Mouse (Mus musculus): ENCODE measurements around the gene Vapa. TPM values are rescaled to one million over a fixed set of nuclear protein-coding genes. Genes with fewer than 3 reads are reported as not detected.

The Vapa gene
- polyA plus RNA-seq (2015; fragmentation: Nextera tagmentation; extraction: Ambion mirVana), result 167 and 186 TPM in 2 replicates

- Histone ChIP-seq H3K36me3 (no peaks in the 10 kb centered on the region), H3K27me3 (no peaks in the 10 kb centered on the region), H3K27ac (peak within 1 kb of the TSS; percentile 99), H3K9me3 (replicated peaks) (no peaks in the 10 kb centered on the region), H3K4me3 (replicated peaks) (peak within 1 kb of the TSS; percentile 97), H3K4me1 (peaks cover 25% of the 10 kb centered on the region), H3K4me2 (peak within 1 kb of the TSS; percentile 79), H3K9ac (peak within 1 kb of the TSS; percentile 99)
- WGBS, result under 1% methylated on average over 84 of the region's 85 CpGs
- peak; percentile 94 for ATAC-seq (replicated peaks; ENCODE audit: low FRiP score)
These were observed at the start of gene Vapa for GRCm38 (mm10) chr17:65613463-65614412. Gene Vapa (minus strand): TSS chr17:65613555.

GRCm38 (mm10) chr17:65662662-65663061 lies 49.3 kb upstream of the Vapa start:
- Histone ChIP-seq H3K27me3 (no peaks in the 10 kb centered on the region), H3K4me2 (no peak overlapping the region), H3K36me3 (no peaks in the 10 kb centered on the region), H3K4me1 (peaks cover 13% of the 10 kb centered on the region), H3K27ac (no peak overlapping the region), H3K9ac (no peak overlapping the region), H3K9me3 (replicated peaks) (no peaks in the 10 kb centered on the region), H3K4me3 (replicated peaks) (no peak overlapping the region)
- no peak for ATAC-seq (replicated peaks; ENCODE audit: low FRiP score)
- WGBS, result 83% methylated on average over 3 of the region's 3 CpGs

- Histone ChIP-seq H3K27me3 (no peaks in the 10 kb centered on the region), H3K4me1 (no peaks in the 10 kb centered on the region), H3K4me3 (replicated peaks) (no peak overlapping the region), H3K9ac (no peak overlapping the region), H3K36me3 (no peaks in the 10 kb centered on the region), H3K4me2 (no peak overlapping the region), H3K27ac (no peak overlapping the region), H3K9me3 (replicated peaks) (no peaks in the 10 kb centered on the region)
- no peak for ATAC-seq (replicated peaks; ENCODE audit: low FRiP score)
- WGBS, result 77% methylated on average over 2 of the region's 2 CpGs
These were observed 45.1 kb upstream of the Vapa start for GRCm38 (mm10) chr17:65658416-65658815.

- H3K27ac ChIP-seq, result no peak overlapping the region
- no peak overlapping the region for H3K9ac ChIP-seq
- H3K4me1 ChIP-seq, result no peaks in the 10 kb centered on the region
- no peaks in the 10 kb centered on the region for H3K9me3 ChIP-seq (replicated peaks)
- H3K36me3 ChIP-seq, result no peaks in the 10 kb centered on the region
- H3K27me3 ChIP-seq, result no peaks in the 10 kb centered on the region
- WGBS, result 93% methylated on average over 9 of the region's 9 CpGs
- no peak for ATAC-seq (replicated peaks; ENCODE audit: low FRiP score)
- no peak overlapping the region for H3K4me2 ChIP-seq
- H3K4me3 ChIP-seq (replicated peaks), result no peak overlapping the region
These were observed 44.6 kb upstream of the Vapa start for GRCm38 (mm10) chr17:65657958-65658357.

GRCm38 (mm10) chr17:65656731-65657130 lies 43.4 kb upstream of the Vapa start:
- 90% methylated on average over 6 of the region's 6 CpGs for WGBS
- Histone ChIP-seq H3K4me2 (no peak overlapping the region), H3K27ac (no peak overlapping the region)

GRCm38 (mm10) chr17:65656076-65656475 lies 42.7 kb upstream of the Vapa start:
- Histone ChIP-seq H3K36me3 (0 out of 2 replicates have a peak, but pooled peaks cover 5% of the 10 kb centered on the region), H3K9ac (no peak overlapping the region), H3K4me2 (no peak overlapping the region), H3K9me3 (replicated peaks) (no peaks in the 10 kb centered on the region), H3K27ac (no peak overlapping the region), H3K4me1 (no peaks in the 10 kb centered on the region), H3K27me3 (no peaks in the 10 kb centered on the region), H3K4me3 (replicated peaks) (no peak overlapping the region)
- ATAC-seq (replicated peaks; ENCODE audit: low FRiP score), result no peak
- WGBS, result 91% methylated on average over 8 of the region's 8 CpGs

More at GRCm38 (mm10) chr17:65656731-65657130, 43.4 kb upstream of the Vapa start:
- Histone ChIP-seq H3K36me3 (0 out of 2 replicates have a peak, but pooled peaks cover 5% of the 10 kb centered on the region), H3K9me3 (replicated peaks) (no peaks in the 10 kb centered on the region), H3K4me1 (no peaks in the 10 kb centered on the region), H3K9ac (no peak overlapping the region), H3K4me3 (replicated peaks) (no peak overlapping the region), H3K27me3 (no peaks in the 10 kb centered on the region)
- no peak for ATAC-seq (replicated peaks; ENCODE audit: low FRiP score)

GRCm38 (mm10) chr17:65655608-65656007 lies 42.3 kb upstream of the Vapa start:
- no peak for ATAC-seq (replicated peaks; ENCODE audit: low FRiP score)
- H3K27me3 ChIP-seq, result no peaks in the 10 kb centered on the region
- H3K9me3 ChIP-seq (replicated peaks), result no peaks in the 10 kb centered on the region
- H3K4me2 ChIP-seq, result no peak overlapping the region
- H3K4me3 ChIP-seq (replicated peaks), result no peak overlapping the region
- H3K9ac ChIP-seq, result no peak overlapping the region
- 92% methylated on average over 4 of the region's 4 CpGs for WGBS
- H3K4me1 ChIP-seq, result no peaks in the 10 kb centered on the region
- 0 out of 2 replicates have a peak, but pooled peaks cover 5% of the 10 kb centered on the region for H3K36me3 ChIP-seq
- H3K27ac ChIP-seq, result no peak overlapping the region

GRCm38 (mm10) chr17:65650598-65650997 lies 37.2 kb upstream of the Vapa start:
- H3K4me2 ChIP-seq, result no peak overlapping the region
- no peak overlapping the region for H3K9ac ChIP-seq
- H3K36me3 ChIP-seq, result 0 out of 2 replicates have a peak, but pooled peaks cover 5% of the 10 kb centered on the region
- H3K4me1 ChIP-seq, result no peaks in the 10 kb centered on the region
- H3K4me3 ChIP-seq (replicated peaks), result no peak overlapping the region
- 84% methylated on average over 6 of the region's 6 CpGs for WGBS
- H3K27ac ChIP-seq, result no peak overlapping the region
- no peak for ATAC-seq (replicated peaks; ENCODE audit: low FRiP score)
- no peaks in the 10 kb centered on the region for H3K9me3 ChIP-seq (replicated peaks)
- no peaks in the 10 kb centered on the region for H3K27me3 ChIP-seq

GRCm38 (mm10) chr17:65649175-65649493 lies 35.8 kb upstream of the Vapa start:
- Histone ChIP-seq H3K4me2 (no peak overlapping the region), H3K9ac (no peak overlapping the region), H3K4me3 (replicated peaks) (no peak overlapping the region), H3K36me3 (0 out of 2 replicates have a peak, but pooled peaks cover 5% of the 10 kb centered on the region), H3K27me3 (no peaks in the 10 kb centered on the region), H3K4me1 (no peaks in the 10 kb centered on the region), H3K27ac (no peak overlapping the region), H3K9me3 (replicated peaks) (no peaks in the 10 kb centered on the region)
- ATAC-seq (replicated peaks; ENCODE audit: low FRiP score), result no peak; the same call in 1 of the 2 replicates
- 82% methylated on average over 2 of the region's 2 CpGs for WGBS

GRCm38 (mm10) chr17:65648371-65649174 lies 35.2 kb upstream of the Vapa start:
- WGBS, result 84% methylated on average over 9 of the region's 9 CpGs
- no peak for ATAC-seq (replicated peaks; ENCODE audit: low FRiP score)
- no peak overlapping the region for H3K27ac ChIP-seq

GRCm38 (mm10) chr17:65647961-65648360 lies 34.6 kb upstream of the Vapa start:
- no peak overlapping the region for H3K27ac ChIP-seq
- no peak overlapping the region for H3K4me2 ChIP-seq
- peaks cover 8% of the 10 kb centered on the region for H3K4me1 ChIP-seq
- ATAC-seq (replicated peaks; ENCODE audit: low FRiP score), result no peak
- H3K27me3 ChIP-seq, result no peaks in the 10 kb centered on the region
- H3K9ac ChIP-seq, result no peak overlapping the region
- no peak overlapping the region for H3K4me3 ChIP-seq (replicated peaks)
- 61% methylated on average over 5 of the region's 5 CpGs for WGBS
- 0 out of 2 replicates have a peak, but pooled peaks cover 5% of the 10 kb centered on the region for H3K36me3 ChIP-seq
- H3K9me3 ChIP-seq (replicated peaks), result no peaks in the 10 kb centered on the region

More at GRCm38 (mm10) chr17:65648371-65649174, 35.2 kb upstream of the Vapa start:
- no peak overlapping the region for H3K9ac ChIP-seq
- no peaks in the 10 kb centered on the region for H3K27me3 ChIP-seq
- H3K4me2 ChIP-seq, result no peak overlapping the region
- H3K4me3 ChIP-seq (replicated peaks), result no peak overlapping the region
- H3K4me1 ChIP-seq, result peaks cover 2% of the 10 kb centered on the region
- no peaks in the 10 kb centered on the region for H3K9me3 ChIP-seq (replicated peaks)
- 0 out of 2 replicates have a peak, but pooled peaks cover 5% of the 10 kb centered on the region for H3K36me3 ChIP-seq

- no peak overlapping the region for H3K4me3 ChIP-seq (replicated peaks)
- H3K9me3 ChIP-seq (replicated peaks), result no peaks in the 10 kb centered on the region
- 78% methylated on average over 6 of the region's 6 CpGs for WGBS
- no peak overlapping the region for H3K9ac ChIP-seq
- no peak overlapping the region for H3K27ac ChIP-seq
- no peak for ATAC-seq (replicated peaks; ENCODE audit: low FRiP score)
- H3K4me1 ChIP-seq, result peaks cover 16% of the 10 kb centered on the region
- no peak overlapping the region for H3K4me2 ChIP-seq
- no peaks in the 10 kb centered on the region for H3K27me3 ChIP-seq
- H3K36me3 ChIP-seq, result 0 out of 2 replicates have a peak, but pooled peaks cover 1% of the 10 kb centered on the region
These were observed 33.9 kb upstream of the Vapa start for GRCm38 (mm10) chr17:65647226-65647625.
